Mouse (Mus musculus) adrenal gland, adult 18-20 months (tissue): Measurements from ENCODE around the gene Tmem121. TPM values are rescaled to one million over a fixed set of nuclear protein-coding genes. Genes with fewer than 3 reads are reported as not detected.

ENCODE experiments used
- DNase-seq, 2 experiments: peaks; one replicate each; pipeline ENCODE4 v3.0.0; 2021 to 2022; ENCODE audit warnings: low spot score in 2 of 2
- long read RNA-seq, 2 experiments: library from polyadenylated mRNA; stranded (forward); transcript quantifications; one replicate each; pipeline ENCODE4 v2.0.0; 2021
- total RNA-seq, 2 experiments: library from RNA; stranded (reverse); gene quantifications; 1 replicate in 1 of 2; 2 replicates in 1 of 2; pipeline ENCODE4 v1.2.3; 2021

The Tmem121 gene
- total RNA-seq = 1 to 10 TPM; 5.4 to 7.2 TPM
- long read RNA-seq, experiment 1, transcript Tmem121-201 (2 exons, 1,574 nt) = major isoform, 14 of 15 reads
- long read RNA-seq, experiment 1, partial matches to known transcripts = 0 of 15 reads
- long read RNA-seq, experiment 1, other reads (novel, unspliced or antisense) = 1 of 15 reads
- long read RNA-seq, experiment 2, transcript Tmem121-201 (2 exons, 1,574 nt) = major isoform, 11 of 12 reads
- long read RNA-seq, experiment 2, partial matches to known transcripts = 0 of 12 reads
- long read RNA-seq, experiment 2, other reads (novel, unspliced or antisense) = 1 of 12 reads

- peak; percentile 33 to 47 for DNase-seq
Measured at GRCm38 (mm10) chr12:113185442-113186291, at the start of gene Tmem121. Gene Tmem121 (plus strand): TSS chr12:113185930.

DNA sequence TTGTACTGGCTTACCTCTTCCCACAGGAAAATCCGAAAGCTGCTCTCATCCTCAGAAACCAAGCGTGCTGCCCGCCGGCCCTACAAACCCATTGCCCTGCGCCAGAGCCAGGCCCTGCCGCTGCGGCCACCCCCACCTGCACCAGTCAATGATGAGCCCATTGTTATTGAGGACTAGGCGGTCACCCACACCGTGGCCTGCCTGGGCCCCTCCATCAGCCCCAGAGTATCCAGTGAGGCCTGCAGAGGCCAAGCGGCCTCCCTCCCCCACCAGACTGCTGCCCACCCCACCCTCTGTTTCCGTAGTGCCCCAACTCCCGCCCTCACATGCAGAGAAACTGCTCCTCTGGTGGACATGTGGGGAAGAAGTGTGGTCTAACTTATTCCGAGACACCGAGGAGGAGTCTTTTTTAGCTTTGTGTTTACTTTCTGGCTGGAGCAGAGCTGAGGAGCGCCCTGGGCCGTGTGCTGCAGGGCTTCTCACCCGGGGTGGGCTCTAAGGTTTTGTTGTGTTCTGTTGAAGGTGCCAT lies 49.2 kb upstream of the Tmem121 start:
- DNase-seq = no peak

DNA sequence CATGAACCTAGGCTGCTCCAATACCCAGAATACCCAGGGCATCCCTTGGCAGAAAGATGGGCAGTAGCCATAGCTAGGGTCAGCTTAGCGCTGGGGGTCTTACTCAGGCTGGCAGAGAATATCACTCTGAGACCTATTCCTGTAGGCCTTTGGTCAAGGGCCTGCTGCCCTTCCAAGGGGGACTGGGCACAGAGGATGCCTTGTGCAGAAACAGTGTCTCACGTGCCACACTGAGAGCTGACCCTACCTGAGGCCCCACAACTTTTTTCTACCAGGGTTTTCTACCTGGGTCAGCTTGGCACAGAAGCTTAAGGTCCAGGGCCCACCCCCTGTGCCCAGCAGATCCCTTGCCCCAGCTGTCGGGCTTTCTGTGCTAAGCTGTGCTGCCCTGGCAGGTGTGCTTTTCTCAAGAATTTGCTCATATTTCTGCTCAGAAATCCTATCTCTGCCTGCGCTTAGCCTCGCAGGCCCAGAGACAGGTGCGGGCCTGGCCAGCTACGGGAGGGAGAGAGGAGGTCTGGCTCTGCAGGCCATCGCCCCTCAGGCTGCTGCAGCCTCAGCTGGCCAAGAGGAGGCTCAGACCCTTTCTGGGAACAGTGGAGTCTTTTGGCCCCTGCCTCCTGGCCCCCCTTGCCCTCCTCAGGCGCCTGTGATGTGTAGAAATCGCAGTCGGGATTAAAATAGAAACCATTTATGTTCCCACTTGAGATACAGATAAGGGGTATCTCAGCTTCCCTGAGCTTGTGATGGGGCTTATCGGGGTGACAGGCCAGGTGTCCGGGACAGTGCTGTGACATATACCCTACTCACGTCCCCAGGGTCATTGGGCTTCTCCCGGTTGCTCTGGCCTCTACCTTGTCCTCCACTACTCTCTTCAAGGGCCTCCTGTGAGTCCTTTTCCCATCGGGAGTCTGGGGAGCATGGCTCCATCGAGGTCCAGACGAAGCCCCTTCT lies 48.2 kb upstream of the Tmem121 start:
- no peak for DNase-seq

DNA sequence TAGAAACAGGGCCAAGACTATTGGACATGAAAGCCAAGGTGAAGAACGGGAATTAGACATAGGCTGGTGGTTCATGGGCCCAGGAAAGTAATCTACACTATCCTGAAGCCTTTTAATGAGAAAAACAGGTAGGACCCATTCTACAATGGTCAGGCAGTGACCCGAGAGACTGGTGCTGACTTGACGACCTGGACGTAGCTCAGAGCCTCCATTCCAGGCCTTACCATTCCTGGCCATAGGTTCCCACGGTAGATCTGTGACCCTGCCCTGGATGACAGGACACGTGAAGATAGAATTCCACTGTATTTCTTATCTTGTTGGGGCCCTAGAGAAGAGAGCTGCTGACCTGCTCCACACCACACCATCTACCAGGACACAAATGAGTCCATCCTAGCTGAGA lies 47.4 kb upstream of the Tmem121 start:
- no peak for DNase-seq

- no peak for DNase-seq
Measured at GRCm38 (mm10) chr12:113138901-113139864, 46.5 kb upstream of the Tmem121 start.

- peak; percentile 83 to 85 for DNase-seq
Measured at GRCm38 (mm10) chr12:113139908-113140615, 45.7 kb upstream of the Tmem121 start, which contains the start of gene Crip2. Gene Crip2 (plus strand): TSS chr12:113140236.

- DNase-seq = peak in 1 of 2 experiments; percentile 54
Measured at GRCm38 (mm10) chr12:113140616-113141411, 44.9 kb upstream of the Tmem121 start.

DNA sequence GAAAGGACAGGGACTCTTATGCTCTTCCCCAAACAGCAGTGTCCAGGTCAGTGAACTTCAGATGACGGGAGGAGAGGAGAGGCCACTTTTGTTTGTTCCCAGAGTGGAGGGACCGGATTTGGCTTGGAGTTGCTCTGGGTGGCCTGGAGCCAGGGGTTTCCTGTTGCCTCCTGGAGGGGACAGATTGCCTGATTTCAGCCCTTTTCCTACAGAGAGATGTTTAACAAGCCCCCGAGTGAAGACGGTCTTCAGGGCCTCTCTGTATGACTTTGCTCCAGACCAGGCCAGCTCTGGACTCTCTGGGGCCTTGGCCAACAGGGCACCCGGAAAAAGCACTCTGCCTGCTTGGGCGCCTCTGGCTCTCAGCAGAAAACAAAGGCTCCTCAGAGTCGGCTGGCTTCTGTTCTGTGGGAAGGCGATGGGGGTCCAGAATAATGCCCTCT lies 44.2 kb upstream of the Tmem121 start:
- DNase-seq = peak in 1 of 2 experiments; percentile 52

- peak in 1 of 2 experiments; percentile 54 for DNase-seq
Measured at GRCm38 (mm10) chr12:113142021-113142975, 43.4 kb upstream of the Tmem121 start.

DNA sequence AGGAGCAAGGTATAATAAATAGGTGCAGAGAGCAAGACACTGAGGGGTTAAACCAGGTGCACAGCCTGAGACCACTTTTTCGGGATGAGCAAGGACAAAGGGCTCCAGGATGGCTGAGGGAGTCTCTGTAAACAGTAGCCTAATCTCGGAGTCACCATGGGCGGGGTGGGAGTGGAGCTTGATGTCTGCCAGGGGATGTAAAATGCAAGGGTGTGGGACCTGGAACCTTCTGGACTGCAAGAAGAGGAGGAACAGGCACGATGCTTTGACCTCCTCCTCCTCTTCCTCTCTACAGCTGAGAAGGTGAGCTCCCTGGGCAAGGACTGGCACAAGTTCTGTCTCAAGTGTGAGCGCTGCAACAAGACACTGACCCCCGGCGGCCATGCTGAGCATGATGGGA lies 42.6 kb upstream of the Tmem121 start:
- DNase-seq = no peak

DNA sequence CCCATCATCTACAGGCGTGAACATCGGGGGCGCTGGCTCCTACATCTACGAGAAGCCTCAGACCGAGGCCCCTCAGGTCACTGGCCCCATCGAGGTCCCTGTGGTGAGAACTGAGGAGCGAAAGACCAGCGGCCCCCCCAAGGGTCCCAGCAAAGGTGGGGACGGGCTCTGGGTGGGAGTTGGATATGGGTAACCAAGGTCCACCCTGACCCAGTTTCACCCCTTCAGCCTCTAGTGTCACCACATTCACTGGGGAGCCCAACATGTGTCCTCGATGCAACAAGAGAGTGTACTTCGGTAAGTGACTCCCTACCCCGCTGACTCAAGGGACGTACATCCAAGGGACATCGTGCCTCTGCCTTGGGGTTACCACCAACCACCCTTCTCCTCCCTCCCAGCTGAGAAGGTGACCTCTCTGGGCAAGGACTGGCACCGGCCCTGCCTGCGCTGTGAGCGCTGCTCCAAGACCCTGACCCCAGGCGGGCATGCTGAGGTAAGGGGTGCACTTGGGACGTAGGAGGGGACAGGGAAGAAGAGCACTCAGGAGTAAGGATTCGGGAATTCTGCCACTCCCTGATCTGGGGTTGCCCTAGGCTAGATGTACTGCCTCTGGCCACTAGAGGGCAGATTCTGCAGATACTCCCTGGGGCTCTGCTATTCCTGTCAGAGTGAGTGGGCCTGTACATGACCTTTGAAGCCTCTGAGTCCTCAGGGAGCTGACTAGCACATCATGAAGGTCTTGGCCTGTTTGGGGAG lies 41.6 kb upstream of the Tmem121 start:
- peak; percentile 56 to 63 for DNase-seq

- DNase-seq = no peak
Measured at GRCm38 (mm10) chr12:113144886-113145285, 40.8 kb upstream of the Tmem121 start.

DNA sequence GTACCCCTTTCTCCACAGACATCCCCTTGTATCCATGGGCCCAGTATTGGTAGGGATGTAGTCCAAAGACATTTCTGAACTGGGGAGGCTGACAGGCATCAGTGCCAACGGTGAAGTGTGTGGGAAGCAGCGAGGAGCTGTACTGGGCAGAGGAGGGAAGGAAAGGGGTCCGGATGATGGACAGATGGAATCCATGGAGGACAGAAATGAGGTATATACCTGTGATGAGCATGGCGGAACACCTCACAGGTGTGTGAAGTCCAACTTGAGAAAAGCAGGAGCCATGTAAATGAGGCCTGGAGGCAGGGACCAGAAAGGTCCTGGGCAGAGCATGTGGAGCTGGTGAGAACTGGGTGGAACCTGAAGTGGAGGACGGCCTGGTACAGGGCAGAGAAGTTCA lies 40.1 kb upstream of the Tmem121 start:
- no peak for DNase-seq

DNA sequence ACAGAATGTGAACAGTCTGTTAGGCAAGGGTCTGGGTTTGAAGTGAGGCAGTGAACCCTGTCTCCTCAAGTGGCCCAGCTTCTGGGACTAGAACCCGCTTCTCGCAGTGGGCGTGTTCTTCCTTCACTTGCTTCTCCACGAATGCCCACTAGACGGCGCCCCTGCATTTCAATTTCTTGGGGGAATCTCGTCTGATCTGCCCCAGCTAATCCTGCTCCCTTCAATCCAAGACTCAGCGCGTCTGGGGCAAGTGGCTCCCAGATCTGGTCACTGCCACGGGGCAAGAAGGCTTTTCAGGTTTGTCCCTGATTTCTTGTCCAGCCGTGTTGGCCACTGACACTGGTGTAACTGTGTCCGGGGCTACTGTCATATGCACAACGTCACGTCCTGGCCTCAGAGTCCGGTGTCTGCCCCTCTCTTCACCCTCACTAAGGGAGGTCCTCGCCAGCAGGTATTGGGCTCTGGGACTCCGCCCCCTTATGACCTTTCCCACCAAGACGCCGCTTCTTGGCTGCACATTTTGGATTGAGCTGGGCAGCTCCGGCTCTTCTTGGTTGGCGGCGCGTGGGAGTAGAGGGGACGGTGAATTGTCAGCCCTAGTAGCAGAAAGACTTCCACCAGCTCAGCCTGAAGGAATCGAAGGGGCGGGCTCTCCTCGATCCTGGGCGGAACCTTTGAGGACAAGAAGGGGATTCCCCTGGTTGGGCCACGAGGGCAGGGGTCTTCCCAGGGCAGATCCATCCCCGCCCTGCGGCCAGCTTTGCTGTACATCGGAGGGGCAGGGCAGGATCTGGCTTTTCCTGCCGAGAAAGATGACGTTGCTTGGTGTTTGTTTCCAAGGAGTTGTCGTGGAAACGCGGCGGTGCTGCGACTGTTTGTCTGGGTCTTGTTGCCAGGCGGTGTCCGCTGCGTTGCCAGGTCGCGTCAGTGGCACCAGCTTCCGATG lies 39.3 kb upstream of the Tmem121 start, which contains the start of gene Crip1:
Gene Crip1 (plus strand): TSS at position 205 of the 946 bp plus-strand sequence.
- peak; percentile 93 for DNase-seq

GRCm38 (mm10) chr12:113147481-113147880 lies 38.2 kb upstream of the Tmem121 start:
- no peak for DNase-seq
